Mouse (Mus musculus): Measurements from ENCODE around the gene Exoc3l.

DNA sequence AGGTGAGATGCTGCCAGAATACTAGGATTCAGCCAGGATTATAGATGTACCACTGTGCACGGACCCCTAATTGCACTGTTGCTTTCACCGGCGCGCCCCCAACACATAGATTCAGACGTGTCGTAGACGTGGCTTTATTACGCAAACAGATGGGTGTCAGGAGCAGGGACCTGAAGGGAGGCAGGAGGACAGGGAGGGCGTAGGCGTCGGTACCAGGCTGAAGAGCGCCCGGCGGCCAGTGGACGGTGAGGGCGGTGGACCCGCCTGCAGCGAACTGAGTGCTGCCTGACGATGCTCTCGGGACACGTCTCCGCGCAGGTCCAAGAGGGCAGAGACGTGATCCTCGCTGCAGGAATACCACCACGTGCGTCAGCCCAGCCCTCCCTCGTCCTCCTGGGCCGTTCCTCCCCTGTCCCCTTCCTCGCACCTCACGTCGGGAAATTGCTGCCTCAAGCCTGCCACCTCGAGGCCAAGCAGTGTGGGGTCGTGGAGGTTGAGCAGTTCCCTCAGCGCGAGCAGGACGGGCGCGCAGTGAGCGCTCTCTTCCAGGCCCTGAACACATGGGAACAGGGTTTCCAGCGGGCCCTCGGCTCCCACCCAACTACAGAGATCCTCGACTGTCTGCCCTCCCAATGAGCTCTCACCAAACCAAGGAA lies 6.0 kb downstream of the Exoc3l start, which contains the start of gene 4931428F04Rik:
- TF ChIP-seq POLR2A (IDR thresholded peaks at IDR 0.05; ENCODE audit: borderline replicate concordance, low read depth, low read length) (no peak), CTCF (IDR thresholded peaks at IDR 0.05; ENCODE audit: low read depth, low read length) (no peak; the same call in 1 of the 2 replicates)
